Mouse (Mus musculus) ovary, adult 18-20 months (tissue): ENCODE measurements around the gene Tmem170b.

Experiments
- DNase-seq: peaks from one replicate; pipeline ENCODE4 v3.0.0; 2022; ENCODE audit warnings: low spot score, mixed read lengths

Tmem170b gene

GRCm38 (mm10) chr13:41614539-41614938 lies 8.8 kb downstream of the Tmem170b start:
- no peak for DNase-seq

GRCm38 (mm10) chr13:41614982-41615381 lies 9.3 kb downstream of the Tmem170b start:
- no peak for DNase-seq

- no peak for DNase-seq
These were observed 13.8 kb downstream of the Tmem170b start for GRCm38 (mm10) chr13:41619470-41619869.

GRCm38 (mm10) chr13:41620132-41620531 lies 14.4 kb downstream of the Tmem170b start:
- no peak for DNase-seq

GRCm38 (mm10) chr13:41624123-41624522 lies 18.4 kb downstream of the Tmem170b start:
- no peak for DNase-seq

- DNase-seq: no peak
These were observed 19.5 kb downstream of the Tmem170b start for GRCm38 (mm10) chr13:41625248-41625647.

GRCm38 (mm10) chr13:41627277-41627916 lies 21.7 kb downstream of the Tmem170b start:
- no peak for DNase-seq

- DNase-seq: peak; percentile 31
These were observed 28.7 kb downstream of the Tmem170b start for GRCm38 (mm10) chr13:41634401-41634818.

GRCm38 (mm10) chr13:41638083-41638482 lies 32.4 kb downstream of the Tmem170b start:
- no peak for DNase-seq

GRCm38 (mm10) chr13:41642851-41643250 lies 37.1 kb downstream of the Tmem170b start:
- DNase-seq: no peak

GRCm38 (mm10) chr13:41643798-41644197 lies 38.1 kb downstream of the Tmem170b start:
- DNase-seq: peak; percentile 6

GRCm38 (mm10) chr13:41644591-41645482 lies 39.1 kb downstream of the Tmem170b start:
- no peak for DNase-seq

GRCm38 (mm10) chr13:41645483-41645859 lies 39.8 kb downstream of the Tmem170b start:
- no peak for DNase-seq

GRCm38 (mm10) chr13:41647976-41648375 lies 42.3 kb downstream of the Tmem170b start:
- no peak for DNase-seq

GRCm38 (mm10) chr13:41650665-41651064 lies 45.0 kb downstream of the Tmem170b start:
- DNase-seq: no peak

GRCm38 (mm10) chr13:41653791-41654190 lies 48.1 kb downstream of the Tmem170b start:
- DNase-seq: no peak

- peak; percentile 26 for DNase-seq
These were observed 49.9 kb downstream of the Tmem170b start for GRCm38 (mm10) chr13:41655576-41656090.

GRCm38 (mm10) chr13:41660052-41660793 lies 54.5 kb downstream of the Tmem170b start:
- DNase-seq: no peak

GRCm38 (mm10) chr13:41661116-41661515 lies 55.4 kb downstream of the Tmem170b start:
- DNase-seq: no peak

- DNase-seq: peak; percentile 61
These were observed 56.8 kb downstream of the Tmem170b start for GRCm38 (mm10) chr13:41662401-41663070.

- no peak for DNase-seq
These were observed 57.9 kb downstream of the Tmem170b start for GRCm38 (mm10) chr13:41663501-41664195.
